Comparison of ENCODE assay signal across 8 mouse cellular contexts in genomic region chrX:48034144-48035113, GRCm38 (mm10). TPM values are rescaled to one million over a fixed set of nuclear protein-coding genes. Genes with fewer than 3 reads are reported as not detected.
A peak's percentile ranks its signal among the peaks of the same experiment; 100 is the strongest.
DNase-seq lines count a peak whose midpoint lies in the region; ATAC-seq and TF ChIP-seq lines count a peak whose summit lies in the region.

TSS of gene Apln (minus strand) at chrX:48034853.

- WGBS in heart, embryonic 12.5 days = 12% methylated on average over 54 of the region's 73 CpGs
- 22% methylated on average over 67 of the region's 73 CpGs for WGBS in kidney, postnatal 0 days
- WGBS in liver, embryonic 16.5 days (ENCODE audit: insufficient replicate concordance) = 15% methylated on average over 66 of the region's 73 CpGs
- WGBS in neural tube, embryonic 15.5 days = 32% methylated on average over 65 of the region's 73 CpGs

- no peaks in the 10 kb centered on the region for H3K9me3 ChIP-seq in heart, embryonic 12.5 days (replicated peaks)
- H3K9me3 ChIP-seq in kidney, postnatal 0 days (replicated peaks; ENCODE audit: low read length) = no peaks in the 10 kb centered on the region
- H3K9me3 ChIP-seq in liver, embryonic 16.5 days (replicated peaks; ENCODE audit: control insufficient read depth, low read length) = no peaks in the 10 kb centered on the region
- no peaks in the 10 kb centered on the region for H3K9me3 ChIP-seq in neural tube, embryonic 15.5 days (replicated peaks)

- peak within 1 kb of the TSS; percentile 67 for H3K9ac ChIP-seq in heart, embryonic 12.5 days
- H3K9ac ChIP-seq in kidney, postnatal 0 days (ENCODE audit: low read depth, low read length) = peak within 1 kb of the TSS; percentile 51; the same call in 1 of the 2 replicates
- H3K9ac ChIP-seq in liver, embryonic 16.5 days (ENCODE audit: low read depth, low read length) = no peak within 1 kb of the TSS
- H3K9ac ChIP-seq in neural tube, embryonic 15.5 days (replicated peaks) = peak within 1 kb of the TSS; percentile 42

- DNase-seq in 3134 (ENCODE audit: extremely low read depth, insufficient read length, low spot score) = peak; percentile 79
- peak; percentile 80 for DNase-seq in NIH3T3 (ENCODE audit: low read depth)
- peak; percentile 39 for DNase-seq in embryo, embryonic 10 days (ENCODE audit: low spot score)
- peak; percentile 34 for DNase-seq in kidney, postnatal 0 days (ENCODE audit: low spot score)

- peaks cover 65% of the 10 kb centered on the region for H3K27me3 ChIP-seq in heart, embryonic 12.5 days (replicated peaks)
- no peaks in the 10 kb centered on the region for H3K27me3 ChIP-seq in kidney, postnatal 0 days (ENCODE audit: insufficient read depth, low read length)
- peaks cover 36% of the 10 kb centered on the region for H3K27me3 ChIP-seq in liver, embryonic 16.5 days (ENCODE audit: control insufficient read depth, insufficient read depth, low read depth, low read length)
- H3K27me3 ChIP-seq in neural tube, embryonic 15.5 days (replicated peaks) = peaks cover 19% of the 10 kb centered on the region

- peak; percentile 74 for ATAC-seq in heart, embryonic 12.5 days (ENCODE audit: insufficient number of reproducible peaks, low FRiP score)
- 0 out of 2 replicates have a peak, but pooled peaks have one; percentile 59 for ATAC-seq in kidney, postnatal 0 days (replicated peaks; ENCODE audit: low FRiP score, low read depth)
- no peak for ATAC-seq in liver, embryonic 16.5 days (ENCODE audit: low read depth)
- ATAC-seq in neural tube, embryonic 15.5 days (ENCODE audit: low FRiP score) = peak; percentile 69
- ATAC-seq in monocyte, adult 5-6 weeks (replicated peaks; ENCODE audit: insufficient number of reproducible peaks, low FRiP score, low TSS enrichment, poor library complexity, severe bottlenecking) = no peak

- H3K4me2 ChIP-seq in heart, embryonic 12.5 days = peak within 1 kb of the TSS; percentile 83
- H3K4me2 ChIP-seq in kidney, postnatal 0 days (ENCODE audit: low read length) = peak within 1 kb of the TSS; percentile 68
- H3K4me2 ChIP-seq in liver, embryonic 16.5 days (ENCODE audit: low read depth, low read length) = peak within 1 kb of the TSS; percentile 40
- H3K4me2 ChIP-seq in neural tube, embryonic 15.5 days = peak within 1 kb of the TSS; percentile 85

- no peak for TF ChIP-seq CTCF in kidney, postnatal 0 days (IDR thresholded peaks at IDR 0.05; ENCODE audit: low read depth)

- peak within 1 kb of the TSS; percentile 54 for H3K4me3 ChIP-seq in heart, embryonic 12.5 days
- peak within 1 kb of the TSS; percentile 39 for H3K4me3 ChIP-seq in kidney, postnatal 0 days (replicated peaks; ENCODE audit: low read depth, low read length)
- H3K4me3 ChIP-seq in liver, embryonic 16.5 days (ENCODE audit: low read depth, low read length) = peak within 1 kb of the TSS; percentile 35
- H3K4me3 ChIP-seq in neural tube, embryonic 15.5 days (replicated peaks) = peak within 1 kb of the TSS; percentile 49

- H3K4me1 ChIP-seq in heart, embryonic 12.5 days (replicated peaks) = 0 out of 2 replicates have a peak, but pooled peaks cover 4% of the 10 kb centered on the region
- no peaks in the 10 kb centered on the region for H3K4me1 ChIP-seq in kidney, postnatal 0 days (replicated peaks; ENCODE audit: insufficient read depth, low read length)
- no peaks in the 10 kb centered on the region for H3K4me1 ChIP-seq in liver, embryonic 16.5 days (ENCODE audit: control insufficient read depth, low read depth, low read length)
- H3K4me1 ChIP-seq in neural tube, embryonic 15.5 days = peaks cover 7% of the 10 kb centered on the region

- no peaks in the 10 kb centered on the region for H3K36me3 ChIP-seq in heart, embryonic 12.5 days
- H3K36me3 ChIP-seq in kidney, postnatal 0 days (ENCODE audit: insufficient read depth, low read length) = no peaks in the 10 kb centered on the region
- no peaks in the 10 kb centered on the region for H3K36me3 ChIP-seq in liver, embryonic 16.5 days (ENCODE audit: control insufficient read depth, insufficient read depth)
- H3K36me3 ChIP-seq in neural tube, embryonic 15.5 days = no peaks in the 10 kb centered on the region

- no peak within 1 kb of the TSS for H3K27ac ChIP-seq in heart, embryonic 12.5 days (ENCODE audit: poor library complexity, severe bottlenecking)
- H3K27ac ChIP-seq in kidney, postnatal 0 days = no peak within 1 kb of the TSS
- no peak within 1 kb of the TSS for H3K27ac ChIP-seq in liver, embryonic 16.5 days (ENCODE audit: low read length)
- no peak within 1 kb of the TSS for H3K27ac ChIP-seq in neural tube, embryonic 15.5 days (replicated peaks)

RNA-seq across cellular contexts. Expression of gene Apln, which starts in this region (rescaled TPM):
- polyA plus RNA-seq in heart, embryonic 12.5 days (2016; fragmentation: Nextera tagmentation; extraction: Ambion mirVana) = 2.1 and 2.3 TPM in 2 replicates
- 6.1 and 6.2 TPM in 2 replicates for polyA plus RNA-seq in kidney, postnatal 0 days (2015; fragmentation: Nextera tagmentation; extraction: Ambion mirVana)
- polyA plus RNA-seq in liver, embryonic 16.5 days (2015; fragmentation: Nextera tagmentation; extraction: Ambion mirVana) = 0.13 and 0.22 TPM in 2 replicates
- 2.6 and 3.6 TPM in 2 replicates for polyA plus RNA-seq in neural tube, embryonic 15.5 days (2015; fragmentation: Nextera tagmentation; extraction: Ambion mirVana)
- 0.11 to 0.38 TPM (median 0.29 TPM) in 3 replicates for total RNA-seq in monocyte, adult 5-6 weeks (2017)

Comparison
In these comparisons a context has a peak if more than half of its experiments do, and no peak if none do; other contexts are left out.
1. ATAC-seq: peak in heart, embryonic 12.5 days (single experiment), kidney, postnatal 0 days (single experiment) and neural tube, embryonic 15.5 days (single experiment); none in liver, embryonic 16.5 days (single experiment) and monocyte, adult 5-6 weeks (single experiment).
2. Peak in every context shown above with its lines, with median percentiles within 50 percentile points of each other: DNase-seq, H3K4me2 ChIP-seq and H3K4me3 ChIP-seq.